Mouse (Mus musculus) forelimb bud, embryonic 11.5 days (tissue): Measurements from ENCODE around the gene Nek8.

ENCODE experiments used
- DNase-seq: peaks from one replicate; pipeline ENCODE4 v3.0.0-alpha.2; 2012; ENCODE audit warnings: low read depth, low spot score

Gene Nek8

GRCm38 (mm10) chr11:78167257-78167959 is 9.1 kb downstream of the Nek8 start:
- no peak for DNase-seq

DNA sequence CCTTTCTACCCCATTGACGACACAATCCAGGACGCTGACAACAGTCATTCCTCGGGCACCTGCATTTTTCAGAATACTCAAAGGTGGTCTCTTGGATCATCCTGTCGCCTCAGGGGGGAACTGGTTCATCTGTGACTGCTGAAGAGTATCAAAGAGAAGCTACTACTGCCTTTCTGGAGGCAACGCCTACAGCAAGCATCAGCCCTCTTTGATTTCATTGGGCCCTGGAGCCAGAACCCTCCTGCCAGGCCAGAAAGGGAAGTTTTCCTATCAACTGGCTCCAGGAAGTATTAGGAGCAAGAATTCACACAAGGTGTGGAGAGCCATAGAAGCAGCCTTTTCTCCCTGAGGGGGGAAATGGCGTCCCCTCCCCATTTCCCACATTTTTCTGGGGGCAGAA is 9.8 kb downstream of the Nek8 start:
- DNase-seq = no peak

DNA sequence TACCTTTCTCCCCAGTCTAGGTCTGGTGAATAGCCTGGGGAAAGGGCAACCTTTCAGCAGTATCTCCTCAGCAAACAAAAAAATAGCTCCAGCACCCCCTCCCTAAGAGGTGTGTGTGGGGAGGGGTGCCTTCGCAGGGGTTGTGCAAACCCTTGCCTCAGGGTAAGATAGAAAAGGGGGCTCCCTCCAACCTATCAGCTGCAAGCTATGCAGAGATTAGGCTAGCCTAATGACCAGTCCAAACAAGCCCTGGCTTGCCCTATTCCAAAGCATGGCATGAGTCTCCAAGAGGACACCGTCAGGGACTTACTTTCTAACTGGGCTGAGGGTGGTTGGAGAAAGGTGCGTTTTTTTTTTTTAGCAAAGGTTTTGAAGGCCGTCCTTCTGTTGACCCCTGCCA is 10.3 kb downstream of the Nek8 start:
- no peak for DNase-seq

GRCm38 (mm10) chr11:78165761-78166109 is 10.7 kb downstream of the Nek8 start:
- no peak for DNase-seq

DNA sequence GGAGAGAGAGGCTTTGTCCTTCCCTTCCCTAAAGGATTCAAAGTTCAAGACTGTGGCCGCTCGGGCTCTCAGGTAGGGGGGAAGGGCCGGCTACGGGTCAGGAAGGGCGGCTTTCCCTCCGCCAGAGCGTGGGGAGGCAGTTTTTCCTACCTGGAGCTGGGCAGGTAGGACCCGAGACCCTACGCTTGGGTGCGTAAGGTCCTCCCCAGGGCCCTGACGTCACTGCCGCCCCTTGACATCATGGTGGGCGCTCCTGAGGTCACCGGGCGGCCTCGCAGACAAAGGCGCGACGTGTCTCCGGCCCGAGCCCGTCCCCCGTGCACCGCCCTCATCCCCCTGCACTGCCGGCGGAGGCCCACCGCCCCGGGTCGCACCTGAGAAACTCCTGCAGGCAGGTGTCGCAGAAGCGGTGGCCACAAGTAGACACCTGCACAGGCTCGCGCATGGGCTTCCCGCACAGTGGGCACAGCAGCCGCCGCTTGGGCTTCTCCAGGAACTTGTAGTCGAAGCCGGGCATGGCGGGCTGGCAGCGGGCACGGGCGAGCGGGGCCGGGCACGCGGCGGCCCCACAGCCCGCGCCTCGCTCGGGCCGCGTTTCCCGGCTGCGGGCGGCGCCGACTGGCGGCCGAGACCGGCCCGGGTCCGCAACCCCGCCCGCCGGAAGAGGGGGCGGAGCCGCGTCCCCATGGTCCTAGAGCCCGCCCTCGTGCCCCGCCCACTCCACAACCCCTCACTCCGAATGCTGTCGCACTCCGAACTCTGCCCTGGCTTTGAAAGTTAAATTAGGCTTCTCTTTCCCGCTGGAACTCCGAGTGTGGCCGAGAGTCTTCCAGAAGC is 11.3 kb downstream of the Nek8 start, which contains the start of gene Traf4:
Gene Traf4 (minus strand): TSS at position 666 of the 837 bp plus-strand sequence.
- peak; percentile 87 for DNase-seq

GRCm38 (mm10) chr11:78164604-78164923 is 11.9 kb downstream of the Nek8 start:
- no peak for DNase-seq

DNA sequence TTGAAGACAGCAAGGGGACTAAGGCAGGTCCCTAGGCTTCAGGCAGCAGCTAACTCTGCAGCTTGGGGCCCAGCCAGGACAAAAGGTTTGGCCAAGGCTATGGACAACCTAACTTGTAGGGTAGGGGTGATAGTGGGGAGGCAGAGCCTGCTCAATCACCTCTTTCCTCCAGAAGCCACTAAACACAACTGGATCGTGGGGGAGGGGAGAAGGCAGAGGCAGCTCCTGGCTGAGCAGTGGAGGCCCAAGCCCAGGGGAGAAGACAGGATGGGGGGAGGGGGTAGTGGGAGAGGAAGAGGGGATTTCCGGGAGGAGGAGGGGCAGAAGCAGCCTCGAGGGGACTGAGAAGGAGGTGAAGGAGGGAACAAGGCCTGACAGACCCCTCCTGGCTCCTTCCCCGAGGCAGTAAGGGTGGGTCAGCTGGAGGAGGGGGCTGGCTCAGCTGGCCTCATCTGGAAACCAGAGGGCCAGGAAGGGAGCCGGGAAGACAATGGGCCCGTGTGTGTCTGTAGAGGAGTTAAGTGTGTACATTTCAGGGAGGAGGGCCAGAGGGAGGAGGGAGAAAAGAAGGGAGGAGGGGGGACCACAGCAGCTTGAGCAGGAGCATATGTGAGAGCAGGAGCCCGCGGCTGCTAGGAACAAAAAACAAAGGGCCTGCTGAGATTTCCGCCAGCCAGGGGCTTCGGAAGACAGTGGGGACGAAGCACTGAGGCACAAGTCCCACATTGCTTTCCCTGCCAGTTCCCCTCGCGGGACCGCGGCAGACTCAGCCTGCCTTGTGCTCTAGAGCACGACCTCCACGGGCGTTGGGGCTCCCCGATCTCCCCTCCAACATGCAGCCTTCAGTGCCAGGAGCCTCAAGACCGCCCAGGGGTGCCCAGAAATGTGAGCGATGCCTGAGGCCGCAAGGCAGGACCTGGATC is 12.5 kb downstream of the Nek8 start:
- DNase-seq = peak; percentile 88

- no peak for DNase-seq
Observed at GRCm38 (mm10) chr11:78163045-78163444, 13.4 kb downstream of the Nek8 start.

GRCm38 (mm10) chr11:78162504-78162903 is 14.0 kb downstream of the Nek8 start:
- no peak for DNase-seq

- no peak for DNase-seq
Observed at GRCm38 (mm10) chr11:78161968-78162367, 14.5 kb downstream of the Nek8 start.

DNA sequence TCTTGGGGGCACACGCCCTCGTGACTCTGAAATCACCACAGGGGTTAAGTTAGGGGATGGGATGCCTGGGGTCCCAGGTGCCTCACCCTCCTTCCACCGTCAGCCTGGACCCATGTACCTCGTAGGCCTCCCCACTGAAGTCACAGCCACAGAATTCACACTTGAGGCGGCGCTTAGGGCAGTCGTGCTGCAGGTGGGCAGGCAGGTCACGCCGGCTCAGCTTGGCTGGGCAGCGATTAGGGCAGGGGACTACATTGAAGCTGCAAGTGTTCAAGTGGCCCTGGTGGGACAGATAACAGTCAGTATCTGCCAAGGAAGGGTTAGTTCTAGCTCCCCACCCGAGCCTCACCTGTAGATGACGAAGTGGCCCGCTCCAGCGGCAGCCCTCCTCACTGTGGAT is 15.3 kb downstream of the Nek8 start:
- no peak for DNase-seq

DNA sequence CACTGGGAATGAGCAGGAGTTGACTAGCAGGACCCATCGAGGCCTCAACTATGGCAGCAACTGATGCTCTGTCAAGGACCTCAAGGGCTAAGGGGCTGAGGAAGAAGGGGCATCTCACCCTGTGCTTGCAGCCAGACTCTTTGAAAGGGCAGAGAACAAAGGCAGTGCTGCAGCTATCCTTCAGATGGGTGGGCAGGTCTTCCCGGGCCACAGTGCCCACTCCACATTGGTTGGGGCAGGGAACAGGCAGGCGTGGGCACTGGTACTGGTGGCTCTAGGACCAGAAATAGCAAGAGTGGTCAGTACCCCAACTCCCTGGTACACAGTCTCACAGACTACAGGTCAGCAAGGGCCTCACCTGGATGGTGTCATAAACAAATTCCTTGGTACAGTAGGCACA is 15.8 kb downstream of the Nek8 start:
- DNase-seq = no peak

- no peak for DNase-seq
Observed at GRCm38 (mm10) chr11:78160171-78160570, 16.3 kb downstream of the Nek8 start.

GRCm38 (mm10) chr11:78159557-78159956 is 16.9 kb downstream of the Nek8 start:
- DNase-seq = no peak

- DNase-seq = peak; percentile 91
Observed at GRCm38 (mm10) chr11:78159096-78159495, 17.4 kb downstream of the Nek8 start.

GRCm38 (mm10) chr11:78156156-78156699 is 20.2 kb downstream of the Nek8 start:
- DNase-seq = no peak

DNA sequence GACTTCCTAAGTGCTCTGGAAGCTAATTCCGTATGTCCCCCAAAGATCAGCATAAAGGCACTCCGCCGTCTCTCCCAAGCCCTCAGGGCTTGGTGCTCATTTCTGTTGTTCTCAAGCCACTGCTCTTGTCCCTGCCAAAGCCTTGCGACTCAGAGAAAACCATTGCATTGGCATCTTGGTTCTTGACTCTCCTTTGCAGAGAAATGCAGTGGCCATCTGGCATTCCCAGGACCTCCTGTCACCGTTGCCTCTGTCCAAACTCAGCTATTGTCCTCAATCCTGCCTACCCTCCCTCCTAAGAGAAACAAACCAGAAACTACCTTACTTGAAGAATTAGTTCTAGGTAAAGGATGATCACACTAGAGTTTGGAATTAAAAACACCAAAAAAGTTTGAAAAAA is 20.8 kb downstream of the Nek8 start:
- DNase-seq = no peak

GRCm38 (mm10) chr11:78153778-78154177 is 22.7 kb downstream of the Nek8 start:
- no peak for DNase-seq

DNA sequence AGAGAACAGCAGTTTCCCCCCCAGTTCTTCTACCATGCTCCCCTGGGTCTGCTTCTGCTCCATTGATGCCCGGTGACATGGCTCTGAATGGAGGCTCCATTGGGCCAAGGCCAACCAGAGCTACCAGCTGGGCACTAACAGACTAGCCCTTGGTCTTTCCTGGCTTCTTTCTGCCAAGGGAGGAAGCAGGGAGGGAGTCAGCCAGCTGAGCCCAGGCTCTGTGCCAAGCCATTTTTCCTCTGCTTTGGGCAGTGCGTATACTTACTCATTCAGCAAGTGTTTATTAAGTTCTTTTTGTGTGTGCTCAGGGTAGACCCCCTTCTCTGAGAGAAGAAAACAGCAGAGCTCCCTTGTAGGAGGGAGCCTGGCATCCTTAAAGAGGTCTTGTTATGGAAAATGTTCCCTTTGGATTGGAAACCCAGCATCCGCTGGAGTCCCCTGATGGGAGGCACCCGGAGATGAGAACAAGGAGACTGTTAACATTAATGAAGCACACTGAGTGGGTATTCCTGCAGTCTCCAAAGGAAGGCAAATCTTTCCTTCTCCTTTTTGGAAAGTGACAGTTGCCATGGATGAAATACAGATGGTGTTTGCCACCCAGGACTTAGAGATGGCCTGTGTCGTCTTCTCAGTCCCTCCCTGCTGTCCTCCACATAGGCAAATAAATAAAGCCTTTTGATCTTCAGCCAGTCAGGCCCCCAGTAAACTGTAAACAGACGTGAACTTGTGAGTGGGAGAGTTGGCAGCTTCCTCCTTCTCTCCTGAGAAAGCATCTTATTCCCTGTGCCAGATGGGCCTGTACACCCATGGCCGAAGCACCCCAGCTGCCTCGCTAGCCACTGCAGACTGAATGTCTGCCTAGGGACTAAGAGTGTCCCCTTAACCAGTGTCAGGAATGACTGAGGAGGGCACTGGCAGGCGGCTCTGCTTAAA is 23.9 kb downstream of the Nek8 start:
- DNase-seq = no peak

GRCm38 (mm10) chr11:78151161-78151560 is 25.3 kb downstream of the Nek8 start:
- DNase-seq = peak; percentile 52
